Mouse (Mus musculus) CH12.LX (cell line): Measurements from ENCODE around the gene Cyp2u1. TPM values are rescaled to one million over a fixed set of nuclear protein-coding genes. Genes with fewer than 3 reads are reported as not detected.

ENCODE experiments used
- DNase-seq: peaks from one replicate; pipeline ENCODE4 v3.0.0-alpha.2; 2013; ENCODE audit errors: extremely low read depth
- H3K27ac ChIP-seq: 2 replicates; pipeline ENCODE4 v1.5.1; 2012; ENCODE audit warnings: low read depth, mild to moderate bottlenecking, control low read depth, moderate library complexity; ENCODE audit not compliant: insufficient read depth
- H3K27me3 ChIP-seq: replicated peaks from 2 replicates; pipeline ENCODE3; 2012; ENCODE audit warnings: inconsistent platforms
- H3K36me3 ChIP-seq, 2 experiments: replicated peaks in 1 of 2; 2 replicates each; pipeline versions ENCODE3 to v1.6.1; 2012; ENCODE audit warnings: inconsistent platforms in 1 of 2, low read length in 1 of 2, mild to moderate bottlenecking in 1 of 2, mixed read lengths in 1 of 2, moderate library complexity in 1 of 2; ENCODE audit not compliant: control insufficient read depth in 1 of 2, insufficient read depth in 1 of 2
- H3K4me1 ChIP-seq, 2 experiments: 2 replicates each; pipeline ENCODE4 v1.6.1; 2012; ENCODE audit warnings: inconsistent platforms in 1 of 2, moderate library complexity in 1 of 2; ENCODE audit not compliant: insufficient read depth in 2 of 2, control insufficient read depth in 1 of 2
- H3K4me2 ChIP-seq: 2 replicates; pipeline ENCODE4 v1.6.1; 2012; ENCODE audit warnings: low read depth, mild to moderate bottlenecking, control low read depth; ENCODE audit not compliant: poor library complexity, insufficient read depth, severe bottlenecking
- H3K4me3 ChIP-seq, 3 experiments: fragments of 150-350 bp in 1 of 3; sonication (generic) in 1 of 3; replicated peaks in 1 of 3; 2 replicates each; pipeline versions ENCODE3 to v1.5.1; 2011 to 2012; ENCODE audit warnings: low read depth in 2 of 3, low read length in 2 of 3, mild to moderate bottlenecking in 2 of 3, moderate library complexity in 2 of 3, control low read depth in 1 of 3, improper control_type of control experiment in 1 of 3, inconsistent platforms in 1 of 3, mixed read lengths in 1 of 3; ENCODE audit not compliant: poor library complexity in 1 of 3
- H3K79me2 ChIP-seq: replicated peaks from 2 replicates; pipeline ENCODE4 v1.6.1; 2012; ENCODE audit warnings: mild to moderate bottlenecking, moderate library complexity; ENCODE audit not compliant: control insufficient read depth, poor library complexity, insufficient read depth, severe bottlenecking; ENCODE audit errors: extremely low read depth
- H3K9ac ChIP-seq: 2 replicates; pipeline ENCODE4 v1.6.1; 2012; ENCODE audit warnings: low read depth, mild to moderate bottlenecking, control low read depth, moderate library complexity; ENCODE audit not compliant: insufficient read depth
- H3K9me3 ChIP-seq: replicated peaks from 2 replicates; pipeline ENCODE3; 2012; ENCODE audit warnings: low read length, inconsistent platforms, mixed read lengths
- BHLHE40 ChIP-seq: IDR thresholded peaks from 2 replicates; pipeline ENCODE4 v1.6.1; 2011; ENCODE audit warnings: mild to moderate bottlenecking, low read depth, low read length, improper control_type of control experiment
- CHD1 ChIP-seq: IDR thresholded peaks from 2 replicates; pipeline ENCODE4 v1.6.1; 2012; ENCODE audit warnings: low read depth, low read length, improper control_type of control experiment, inconsistent platforms
- CHD2 ChIP-seq: IDR thresholded peaks from 2 replicates; pipeline ENCODE4 v1.6.1; 2011; ENCODE audit warnings: low read length, improper control_type of control experiment
- GABPA ChIP-seq: IDR thresholded peaks from 2 replicates; pipeline ENCODE4 v1.6.1; 2012; ENCODE audit warnings: low read depth, low read length, improper control_type of control experiment, inconsistent platforms; ENCODE audit not compliant: insufficient replicate concordance
- HCFC1 ChIP-seq: IDR thresholded peaks from 2 replicates; pipeline ENCODE4 v1.6.1; 2012; ENCODE audit warnings: low read depth, mild to moderate bottlenecking, inconsistent platforms, low read length, improper control_type of control experiment
- IRF4 ChIP-seq: IDR thresholded peaks from 2 replicates; pipeline ENCODE4 v1.6.1; 2014; ENCODE audit warnings: low read depth, mild to moderate bottlenecking, inconsistent platforms, low read length, improper control_type of control experiment
- KAT2A ChIP-seq: IDR thresholded peaks from 2 replicates; pipeline ENCODE4 v1.6.1; 2012; ENCODE audit warnings: low read length, improper control_type of control experiment, inconsistent platforms; ENCODE audit not compliant: insufficient replicate concordance
- MAFK ChIP-seq: IDR thresholded peaks from 2 replicates; pipeline ENCODE4 v1.6.1; 2011; ENCODE audit warnings: low read length, improper control_type of control experiment; ENCODE audit not compliant: insufficient replicate concordance
- MAX ChIP-seq: IDR thresholded peaks from 2 replicates; pipeline ENCODE4 v1.6.1; 2011; ENCODE audit warnings: low read length, improper control_type of control experiment
- MEF2A ChIP-seq: IDR thresholded peaks from 2 replicates; pipeline ENCODE4 v1.6.1; 2014; ENCODE audit warnings: low read depth, mild to moderate bottlenecking, inconsistent platforms, low read length, improper control_type of control experiment, borderline replicate concordance
- MXI1 ChIP-seq: IDR thresholded peaks from 2 replicates; pipeline ENCODE4 v1.6.1; 2011; ENCODE audit warnings: mild to moderate bottlenecking, low read depth, low read length, improper control_type of control experiment
- NRF1 ChIP-seq: IDR thresholded peaks from 2 replicates; pipeline ENCODE4 v1.6.1; 2014; ENCODE audit warnings: low read depth, mild to moderate bottlenecking, inconsistent platforms, low read length, improper control_type of control experiment, moderate library complexity
- POLR2AphosphoS2 ChIP-seq: IDR thresholded peaks from 2 replicates; pipeline ENCODE4 v1.6.1; 2011; ENCODE audit warnings: low read depth, low read length, improper control_type of control experiment
- RAD21 ChIP-seq: IDR thresholded peaks from 2 replicates; pipeline ENCODE4 v1.6.1; 2011; ENCODE audit warnings: low read depth, mild to moderate bottlenecking, low read length, improper control_type of control experiment, moderate library complexity
- SIN3A ChIP-seq: IDR thresholded peaks from 2 replicates; pipeline ENCODE4 v1.6.1; 2012; ENCODE audit warnings: low read length, improper control_type of control experiment, inconsistent platforms
- USF2 ChIP-seq: conservative IDR thresholded peaks from 2 replicates; pipeline ENCODE4 v1.6.1; 2011; ENCODE audit warnings: low read depth, low read length, improper control_type of control experiment
- ZC3H11A ChIP-seq: IDR thresholded peaks from 2 replicates; pipeline ENCODE4 v1.6.1; 2012; ENCODE audit warnings: low read depth, mild to moderate bottlenecking, inconsistent platforms, low read length, improper control_type of control experiment
- ZKSCAN1 ChIP-seq: IDR thresholded peaks from 2 replicates; pipeline ENCODE4 v1.6.1; 2012; ENCODE audit warnings: low read depth, inconsistent platforms, low read length, improper control_type of control experiment, borderline replicate concordance
- ZMIZ1 ChIP-seq: IDR thresholded peaks from 2 replicates; pipeline ENCODE4 v1.6.1; 2012; ENCODE audit warnings: low read depth, mild to moderate bottlenecking, inconsistent platforms, low read length, improper control_type of control experiment
- ZNF384 ChIP-seq: IDR thresholded peaks from 2 replicates; pipeline ENCODE4 v1.6.1; 2012; ENCODE audit warnings: low read depth, low read length, improper control_type of control experiment, inconsistent platforms
- dilution Hi-C: fragments of 300-500 bp; cut with MboI; formaldehyde crosslinking; loops from 2 replicates; pipeline ENCODE4 v1.14.3; 2020; ENCODE audit warnings: low sequenced_read_pairs; ENCODE audit not compliant: extremely low pct_unique_long_range_greater_than_20kb, extremely low pct_ligation_motif_present
- in situ Hi-C: fragments of 300-500 bp; cut with MboI; formaldehyde crosslinking; loops from 3 replicates; pipeline ENCODE4 v1.14.3; 2019; ENCODE audit warnings: low sequenced_read_pairs, low pct_ligation_motif_present, low pct_unique_long_range_greater_than_20kb, mixed read lengths
- polyA plus RNA-seq: library from polyadenylated mRNA; unstranded; fragments of >175 nt; gene quantifications from 2 replicates; pipeline ENCODE4 v1.2.1, GENCODE M21; 2012; ENCODE audit warnings: low read depth; ENCODE audit not compliant: insufficient read length
- total RNA-seq, 2 experiments: library from RNA; depleted of rRNA; stranded (reverse); fragments of 300-350 nt in 1 of 2; fragments of >200 nt in 1 of 2; gene quantifications; 2 replicates each; pipeline ENCODE4 v1.2.3; 2012 to 2014

The Cyp2u1 gene
- total and polyA plus RNA-seq, 3 experiments, result 0.54 to 2.0 (median 0.60) TPM

DNA sequence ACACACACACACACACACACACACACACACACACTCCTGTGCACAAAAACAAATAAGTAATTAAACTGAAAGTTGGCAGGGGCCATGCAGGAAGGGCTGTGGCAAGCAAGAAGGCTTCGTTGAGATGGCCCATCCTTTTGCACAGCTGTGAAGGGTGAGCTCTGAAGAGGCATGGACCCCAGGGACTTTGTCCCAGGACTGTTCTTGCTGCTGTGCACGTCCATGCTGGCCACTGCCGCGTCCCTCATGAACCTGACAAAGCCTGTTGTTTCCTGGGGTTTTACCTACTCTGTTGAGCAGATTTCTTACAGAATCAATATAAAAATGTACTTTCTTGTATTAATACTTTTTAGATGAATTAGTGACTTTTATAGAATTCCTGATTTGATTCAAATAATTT is 11.1 kb downstream of the Cyp2u1 start:
- no peak overlapping the region for H3K4me2 ChIP-seq
- TF ChIP-seq SIN3A, result no peak
- TF ChIP-seq IRF4, result no peak
- TF ChIP-seq ZC3H11A, result no peak
- TF ChIP-seq MXI1, result no peak
- H3K36me3 ChIP-seq, result no peaks in the 10 kb centered on the region
- H3K4me1 ChIP-seq, result peaks cover 17 to 33% of the 10 kb centered on the region in 2 experiments
- dilution Hi-C loops (no loop called here), in situ Hi-C loops (no loop called here)
- H3K9me3 ChIP-seq, result no peaks in the 10 kb centered on the region
- no peaks in the 10 kb centered on the region for H3K27me3 ChIP-seq
- H3K27ac ChIP-seq, result no peak overlapping the region
- no peak for DNase-seq
- H3K79me2 ChIP-seq, result no peaks in the 10 kb centered on the region
- H3K9ac ChIP-seq, result no peak overlapping the region
- no peak overlapping the region for H3K4me3 ChIP-seq

DNA sequence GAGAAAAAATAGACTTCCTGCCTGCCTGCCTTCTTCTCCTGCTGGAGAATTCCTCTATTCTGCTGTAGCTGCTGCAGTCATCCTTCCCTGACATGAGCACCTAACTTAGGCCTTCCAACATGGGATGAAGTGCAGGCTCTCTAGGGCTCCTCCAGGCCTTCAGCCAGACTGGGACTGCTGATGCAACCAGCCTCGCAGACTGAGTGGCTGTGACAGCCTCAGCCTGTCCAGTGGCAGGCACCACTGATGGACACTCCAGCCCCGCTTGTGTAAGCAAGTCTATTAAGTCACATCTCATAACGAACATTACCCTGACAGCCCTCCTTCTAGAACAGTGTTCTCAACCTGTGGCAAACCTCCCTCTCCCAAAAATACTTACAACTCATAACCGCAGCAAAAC is 28.9 kb downstream of the Cyp2u1 start:
- Histone ChIP-seq H3K4me3 (no peak overlapping the region), H3K79me2 (no peaks in the 10 kb centered on the region), H3K27me3 (no peaks in the 10 kb centered on the region), H3K36me3 (peaks cover 0 to 3% of the 10 kb centered on the region in 2 experiments), H3K27ac (no peak overlapping the region), H3K9me3 (peaks cover 3% of the 10 kb centered on the region), H3K9ac (no peak overlapping the region), H3K4me1 (peaks cover 0 to 18% of the 10 kb centered on the region in 2 experiments; a peak in 3 of 4 replicates), H3K4me2 (no peak overlapping the region)
- dilution Hi-C loops, result no loop called here
- in situ Hi-C loops, result no loop called here
- TF ChIP-seq ZC3H11A (no peak), MAFK (no peak), SIN3A (no peak), ZMIZ1 (no peak)
- DNase-seq, result no peak

- in situ Hi-C loops (no loop called here), dilution Hi-C loops (no loop called here)
Measured at GRCm38 (mm10) chr3:131272374-131273100, 30.5 kb downstream of the Cyp2u1 start.

More at GRCm38 (mm10) chr3:131272374-131273100, 30.5 kb downstream of the Cyp2u1 start:
- DNase-seq, result no peak
- Histone ChIP-seq H3K4me3 (peak overlapping the region; percentile 30 to 79 (median 48)), H3K9ac (peak overlapping the region; percentile 24), H3K27ac (no peak overlapping the region), H3K27me3 (no peaks in the 10 kb centered on the region), H3K9me3 (no peaks in the 10 kb centered on the region), H3K36me3 (peaks cover 0 to 10% of the 10 kb centered on the region in 2 experiments), H3K4me2 (peak overlapping the region; percentile 64), H3K4me1 (peaks cover 0 to 24% of the 10 kb centered on the region in 2 experiments; a peak in 3 of 4 replicates), H3K79me2 (no peaks in the 10 kb centered on the region)
- TF ChIP-seq NRF1, result no peak
- no peak for TF ChIP-seq POLR2AphosphoS2
- TF ChIP-seq ZNF384, result no peak
- TF ChIP-seq CHD1, result no peak
- TF ChIP-seq MAX, result no peak
- TF ChIP-seq CHD2, result no peak
- no peak for TF ChIP-seq MEF2A
- no peak for TF ChIP-seq SIN3A
- no peak for TF ChIP-seq USF2
- TF ChIP-seq RAD21, result no peak
- TF ChIP-seq KAT2A, result no peak
- no peak for TF ChIP-seq GABPA
- TF ChIP-seq HCFC1, result no peak
- TF ChIP-seq BHLHE40, result no peak
- no peak for TF ChIP-seq IRF4
- no peak for TF ChIP-seq ZKSCAN1
- no peak for TF ChIP-seq ZMIZ1
